Mouse (Mus musculus) mesoderm, embryonic 11.5 days (tissue): ENCODE measurements around the gene Slc9a8.

ENCODE experiments used
- DNase-seq: peaks from one replicate; pipeline ENCODE4 v3.0.0-alpha.2; 2012; ENCODE audit warnings: low read depth, low spot score

Gene Slc9a8

DNA sequence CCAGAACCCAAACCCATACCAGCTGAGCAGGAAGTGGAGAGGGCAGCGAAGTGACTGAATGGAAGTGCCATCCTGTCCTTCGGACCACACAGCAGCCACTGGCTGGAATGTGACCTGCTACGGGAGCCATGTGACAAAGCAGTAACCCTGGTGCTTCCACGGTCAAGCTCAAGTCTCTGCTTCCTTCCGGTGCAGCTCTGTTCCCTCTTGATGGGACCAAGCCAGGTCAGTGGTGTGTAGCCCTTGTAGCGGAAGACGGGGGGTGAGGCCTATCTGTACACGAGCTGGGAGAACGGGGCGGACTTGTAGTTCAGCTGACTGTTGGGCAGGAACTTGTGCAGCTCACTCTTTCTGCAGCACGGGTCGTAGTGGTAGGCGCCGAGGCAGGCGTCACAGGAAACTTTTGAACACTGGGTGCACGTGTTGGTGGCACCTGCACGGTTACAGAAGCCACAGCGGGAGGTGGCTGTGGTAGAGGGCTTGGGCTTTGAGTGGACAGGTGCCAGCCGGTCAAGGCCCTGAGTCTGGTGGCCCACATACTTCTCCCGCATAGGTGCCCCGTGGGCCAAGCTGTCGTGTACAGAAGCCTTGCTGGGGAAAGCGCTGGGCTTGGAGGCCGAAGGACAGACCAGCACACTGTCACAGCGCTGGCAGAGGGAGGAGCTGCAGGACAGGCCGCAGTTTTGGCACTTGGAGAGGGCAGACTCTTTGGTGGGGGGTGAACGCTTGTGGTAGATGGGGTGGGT lies 61.7 kb downstream of the Slc9a8 start:
- no peak for DNase-seq

- DNase-seq: no peak
Measured at GRCm38 (mm10) chr2:167483827-167484410, 62.4 kb downstream of the Slc9a8 start.

DNA sequence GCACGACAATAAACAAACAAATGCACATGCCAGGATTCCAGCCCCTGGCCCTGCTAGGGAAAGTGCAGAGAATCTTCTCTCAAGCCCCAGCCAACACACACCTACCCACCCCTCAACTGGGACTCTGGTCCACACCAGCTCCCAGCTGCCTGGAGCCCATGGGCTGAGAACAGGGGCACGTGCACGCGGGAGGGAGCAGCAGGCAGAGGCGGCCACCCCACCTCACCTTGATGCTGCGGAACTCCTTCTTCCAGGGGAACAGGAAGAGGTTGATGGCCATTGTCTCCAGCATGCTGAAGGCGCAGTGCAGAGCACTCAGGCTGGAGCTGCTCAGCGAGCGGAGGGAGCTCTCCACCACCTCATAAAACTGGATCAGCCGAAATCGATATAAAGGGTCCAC lies 63.4 kb downstream of the Slc9a8 start:
- DNase-seq: no peak

GRCm38 (mm10) chr2:167485501-167486377 lies 64.2 kb downstream of the Slc9a8 start:
- DNase-seq: no peak

DNA sequence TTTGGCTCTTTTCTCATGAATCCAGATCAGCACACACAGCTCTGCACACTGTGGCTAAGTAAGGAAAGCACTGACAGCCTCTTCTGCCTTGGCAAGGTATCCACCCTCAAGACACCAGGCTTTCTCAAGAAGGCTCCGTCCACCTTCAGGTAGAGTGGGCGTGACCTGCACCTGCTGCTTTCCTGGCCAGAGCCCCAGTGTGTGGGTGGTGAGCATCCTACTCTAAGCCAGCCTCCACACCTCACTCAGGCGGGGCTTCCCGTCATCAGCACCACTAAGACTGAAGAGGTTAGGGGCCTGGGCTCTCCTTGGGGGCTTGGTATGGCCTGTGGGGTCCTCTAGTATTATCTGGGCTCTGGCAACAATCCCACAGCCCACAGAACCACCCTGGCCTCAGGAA lies 65.1 kb downstream of the Slc9a8 start:
- DNase-seq: no peak

DNA sequence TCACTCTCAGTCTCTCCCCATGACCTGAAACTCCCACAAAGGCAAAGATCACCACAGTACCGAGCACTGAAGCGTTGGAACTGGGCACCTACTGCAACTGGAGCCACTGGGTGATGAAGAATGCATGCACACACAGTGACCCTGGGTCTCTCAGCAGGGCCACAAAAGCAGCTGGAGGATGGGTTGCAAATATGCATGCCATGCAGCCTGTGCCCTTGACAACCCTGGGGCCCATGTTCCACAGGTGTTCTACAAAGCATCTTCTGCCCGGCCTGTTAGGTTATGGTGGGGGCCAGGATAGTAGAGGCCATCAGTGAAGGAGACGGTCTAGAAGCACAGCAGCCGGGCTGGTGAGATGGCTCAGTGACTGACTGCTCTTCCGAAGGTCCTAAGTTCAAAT lies 66.0 kb downstream of the Slc9a8 start:
- DNase-seq: no peak

GRCm38 (mm10) chr2:167487994-167488393 lies 66.5 kb downstream of the Slc9a8 start:
- DNase-seq: no peak

DNA sequence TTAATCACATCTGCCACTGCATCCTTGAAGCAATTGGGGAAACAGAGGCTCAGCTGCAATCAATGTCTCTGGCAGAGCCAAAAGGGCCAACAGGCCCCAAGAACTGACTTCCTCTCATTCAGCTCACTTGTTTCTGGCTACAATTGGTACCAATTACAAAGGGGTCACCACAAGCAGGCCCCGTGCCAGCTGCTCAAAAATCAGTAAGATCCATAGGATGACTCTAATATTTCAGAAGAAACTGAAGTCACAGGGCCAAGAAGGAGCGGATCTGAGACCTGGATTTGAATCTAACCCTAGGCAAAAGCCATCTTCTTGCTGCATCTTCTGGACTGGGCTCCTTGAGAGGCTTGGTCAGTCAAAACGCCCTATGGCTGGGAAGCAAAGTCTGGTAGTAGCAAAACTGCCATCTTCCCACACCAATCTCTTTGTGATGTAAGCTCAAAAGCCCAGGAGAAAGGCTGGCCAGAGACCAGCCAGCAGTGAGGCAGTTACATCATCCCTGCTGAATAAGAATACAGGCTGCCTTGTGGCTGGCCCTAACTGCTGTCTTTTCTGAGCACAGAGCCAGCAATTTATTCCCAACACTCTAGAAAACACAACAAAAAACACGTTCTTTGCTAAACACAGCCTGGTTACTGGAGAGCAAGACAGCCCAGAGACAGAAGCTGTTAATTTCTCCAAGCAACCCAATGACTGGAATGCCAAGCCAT lies 69.5 kb downstream of the Slc9a8 start:
- DNase-seq: no peak

DNA sequence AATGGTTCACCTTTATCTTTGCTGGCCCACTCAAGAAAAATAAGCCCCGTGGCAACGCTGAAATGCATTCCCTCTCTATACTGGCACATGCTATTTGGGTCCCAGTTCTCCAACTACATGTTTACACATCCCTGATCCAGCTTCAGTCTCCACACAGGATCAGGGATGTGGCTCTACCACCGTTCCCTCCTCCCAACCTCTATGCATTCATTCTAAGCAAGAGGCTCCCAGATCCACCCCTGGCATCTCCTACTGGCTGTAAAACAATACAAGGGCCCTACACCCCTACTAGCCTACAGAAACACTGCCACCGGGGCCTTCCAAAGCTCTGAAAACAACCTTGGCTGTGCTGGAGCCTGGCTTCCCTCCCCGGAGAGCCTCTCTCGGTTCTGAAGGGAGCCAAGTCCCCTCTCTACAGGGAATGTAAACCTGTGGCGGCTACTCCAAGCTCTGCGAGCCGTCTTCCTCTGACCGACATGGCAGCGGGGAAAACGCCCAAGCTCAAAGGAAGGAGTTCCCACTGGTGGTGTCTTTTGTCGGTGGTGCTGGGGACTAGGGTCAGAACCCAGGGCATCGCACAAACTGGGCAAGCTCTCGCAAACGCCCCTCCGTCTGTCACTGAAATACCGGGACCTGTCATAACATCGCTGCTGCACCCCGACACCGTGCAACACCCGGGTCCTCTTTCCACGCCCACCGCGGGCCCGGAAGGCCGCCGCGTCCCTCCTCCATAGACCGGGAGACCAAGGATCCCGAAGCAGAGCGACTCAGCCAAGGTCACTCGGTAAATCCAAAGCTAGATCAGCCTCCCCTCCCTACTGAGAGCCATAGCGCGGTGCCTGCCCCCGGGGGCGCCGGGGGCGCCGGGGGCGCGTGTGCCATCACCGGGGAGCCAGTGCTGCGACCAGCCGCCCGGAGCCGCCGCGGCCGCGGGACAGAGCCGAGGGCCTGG lies 70.5 kb downstream of the Slc9a8 start, which contains the start of gene Rnf114:
Gene Rnf114, plus strand, starts transcription at position 889 of the 952 bp plus-strand sequence.
- peak; percentile 12 for DNase-seq

DNA sequence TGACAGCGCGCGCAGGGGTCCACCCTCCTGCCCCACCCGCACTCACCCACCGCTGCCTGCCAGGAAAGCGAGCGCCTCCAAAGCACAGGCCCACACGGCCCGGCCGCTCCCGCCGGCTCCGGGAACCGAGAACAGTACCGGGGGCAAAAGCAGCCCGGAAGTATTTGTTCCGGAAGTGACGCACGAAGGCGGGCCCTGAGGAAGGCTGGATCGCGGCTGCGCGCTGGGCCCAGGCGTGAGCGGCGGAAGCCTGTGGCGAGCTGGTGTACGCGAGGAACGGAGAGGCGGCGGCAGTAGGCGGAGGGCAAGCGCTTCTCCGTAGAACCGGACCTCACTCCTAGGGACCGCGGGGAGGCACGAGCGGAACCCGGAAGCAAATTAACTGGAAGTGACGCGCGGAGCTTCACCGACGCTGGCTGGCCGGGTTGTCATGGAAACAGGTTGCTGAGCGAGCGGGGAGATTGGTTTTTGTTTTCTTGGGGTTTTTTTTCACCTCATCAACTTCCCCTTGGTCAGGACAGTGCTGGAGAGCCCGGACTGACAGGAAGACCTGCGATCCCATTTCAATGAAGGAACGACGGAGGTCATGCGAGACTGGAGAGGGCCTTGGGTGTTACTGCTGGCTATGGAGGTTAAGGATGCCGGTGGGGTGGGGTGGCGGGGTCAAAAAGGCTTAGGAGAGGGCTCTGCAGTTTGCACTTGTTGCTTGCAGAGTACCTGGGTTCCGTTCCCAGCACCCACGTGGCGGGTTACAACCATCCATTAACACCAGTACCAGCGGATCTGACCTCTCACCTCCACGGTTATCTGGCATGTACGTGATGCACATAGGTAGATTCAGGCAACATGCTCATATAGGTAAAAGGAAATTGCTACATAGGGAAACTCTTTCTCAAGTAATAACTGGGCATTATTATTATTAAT lies 71.5 kb downstream of the Slc9a8 start, which contains the start of gene Spata2:
Gene Spata2, minus strand, starts transcription at position 175 of the 924 bp plus-strand sequence.
- peak; percentile 90 for DNase-seq

DNA sequence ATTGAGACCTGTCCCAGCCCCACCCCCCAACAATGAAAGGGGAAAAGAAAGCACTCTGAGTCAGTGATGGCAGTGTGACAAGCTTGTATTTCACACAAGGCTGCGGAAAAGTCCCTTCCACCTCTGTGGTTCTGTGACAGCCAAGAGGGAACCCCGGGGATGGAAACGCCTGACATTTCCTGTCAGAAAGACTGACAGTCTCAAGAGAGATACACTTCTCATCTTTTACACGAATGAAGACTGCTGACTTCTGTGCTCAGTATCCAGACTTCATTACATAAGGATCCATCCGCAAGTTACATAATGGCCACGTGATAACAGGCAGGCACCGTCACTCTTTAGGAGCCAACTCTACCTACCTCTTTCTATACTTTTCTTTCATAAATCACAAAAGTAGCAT lies 74.9 kb downstream of the Slc9a8 start:
- DNase-seq: no peak

- DNase-seq: peak; percentile 41
Measured at GRCm38 (mm10) chr2:167497272-167497671, 75.8 kb downstream of the Slc9a8 start.

DNA sequence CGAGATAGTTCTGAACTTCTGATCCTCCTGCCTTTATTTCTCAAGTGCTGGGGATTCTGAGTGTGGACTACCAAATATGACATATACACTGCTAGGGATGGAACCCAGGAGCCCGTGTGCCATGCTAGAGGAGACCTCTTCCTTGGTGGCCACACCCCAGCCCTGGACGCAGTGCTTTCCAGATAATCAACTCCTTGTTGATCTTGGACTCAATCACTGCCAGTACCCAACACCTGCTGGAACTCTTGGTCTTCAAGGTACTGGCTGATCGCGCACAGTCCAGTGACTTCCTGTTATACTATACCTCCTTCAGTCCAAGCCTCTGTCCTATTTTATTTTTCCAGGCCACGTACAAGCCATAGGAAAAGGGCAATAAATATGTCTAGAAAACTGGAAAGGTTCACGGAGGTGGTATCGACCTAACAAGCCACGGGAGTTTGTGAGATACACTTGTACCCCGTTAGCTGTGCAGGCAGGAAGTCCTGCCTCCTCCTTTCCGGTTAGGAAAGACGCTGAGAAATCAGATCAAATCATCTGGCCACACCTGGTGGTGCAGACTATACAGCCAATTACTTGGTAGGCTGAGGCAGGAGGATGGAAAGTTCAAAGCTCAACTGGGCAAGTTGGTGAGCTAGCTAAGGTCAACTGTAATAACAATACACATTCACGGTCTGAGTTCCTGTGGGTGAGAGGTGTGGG lies 81.2 kb downstream of the Slc9a8 start:
- no peak for DNase-seq

- peak; percentile 88 for DNase-seq
Measured at GRCm38 (mm10) chr2:167503253-167503895, 81.9 kb downstream of the Slc9a8 start.

DNA sequence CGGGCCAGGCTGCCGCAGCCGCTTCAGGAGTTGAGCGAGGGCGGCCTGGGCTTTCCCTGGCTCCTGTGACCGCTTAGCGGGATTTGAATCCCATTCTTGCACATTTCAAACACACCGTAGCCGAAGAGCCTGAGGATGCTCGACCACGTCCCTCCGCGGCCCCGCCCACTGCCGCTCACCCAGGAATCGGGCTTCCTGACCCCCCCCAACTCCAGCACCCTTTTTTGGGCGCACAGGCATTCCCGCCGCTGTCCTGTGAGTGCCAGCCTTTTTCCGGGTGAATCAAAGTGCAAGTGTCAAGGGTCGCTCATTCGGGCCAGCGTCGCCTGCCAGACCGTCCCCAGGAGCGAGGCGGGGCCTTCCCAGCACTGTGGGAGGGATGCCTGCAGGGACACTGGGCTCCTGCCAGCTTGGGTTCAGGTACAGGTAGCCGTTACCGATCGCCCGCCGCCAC lies 82.4 kb downstream of the Slc9a8 start:
- peak; percentile 15 for DNase-seq

GRCm38 (mm10) chr2:167505127-167505526 lies 83.6 kb downstream of the Slc9a8 start:
- no peak for DNase-seq

DNA sequence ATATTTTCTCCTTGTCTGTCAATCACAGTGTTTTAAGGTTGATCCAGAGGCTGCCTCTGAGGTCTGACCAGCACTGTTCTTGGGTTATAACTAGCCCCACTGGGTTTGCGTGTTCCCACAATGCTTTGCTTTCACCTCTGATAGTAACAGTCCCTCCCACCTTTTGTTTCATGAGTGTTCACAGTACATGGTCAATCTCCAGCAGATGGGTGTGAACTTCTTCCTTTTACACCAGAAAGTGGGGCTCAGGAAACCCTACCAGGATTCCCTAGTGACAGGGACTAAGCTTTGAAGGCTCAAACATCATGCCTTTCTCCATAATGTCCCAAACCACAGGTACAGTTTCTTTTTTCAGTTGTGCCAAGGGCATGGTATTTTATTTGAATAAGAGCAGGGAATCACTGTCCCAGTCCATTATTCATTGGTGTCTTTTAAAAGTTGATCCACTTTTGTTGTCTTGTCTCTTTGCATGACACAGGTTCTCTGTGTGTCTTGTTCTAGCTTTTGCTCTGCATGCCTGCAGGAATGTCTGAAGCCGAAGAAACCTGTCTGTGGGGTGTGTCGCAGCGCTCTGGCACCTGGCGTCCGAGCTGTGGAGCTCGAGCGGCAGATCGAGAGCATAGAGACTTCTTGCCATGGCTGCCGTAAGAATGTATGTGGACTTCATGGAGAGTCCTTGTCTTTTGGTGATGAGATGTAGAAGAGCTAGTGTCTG lies 85.2 kb downstream of the Slc9a8 start:
- no peak for DNase-seq
